Mouse (Mus musculus) hindbrain, postnatal 0 days (tissue): ENCODE results near the gene Resp18. TPM values are rescaled to one million over a fixed set of nuclear protein-coding genes. Genes with fewer than 3 reads are reported as not detected.

Experiments
- ATAC-seq: fragments of 200-750 bp; cut with Nextera tagmentation; 2 replicates; pipeline ENCODE4 v1.8.0; 2017; ENCODE audit warnings: mild to moderate bottlenecking, moderate TSS enrichment, moderate library complexity
- DNase-seq: peaks from one replicate; pipeline ENCODE4 v3.0.0-alpha.2; 2015; ENCODE audit warnings: low spot score
- H3K27ac ChIP-seq: fragments of 300-500 bp; sonication (generic); 2 replicates; pipeline ENCODE4 v1.5.1; 2014; ENCODE audit warnings: mild to moderate bottlenecking
- H3K27me3 ChIP-seq: fragments of 300-500 bp; sonication (generic); 2 replicates; pipeline ENCODE4 v1.6.1; 2014; ENCODE audit warnings: low read length, mixed read lengths; ENCODE audit not compliant: insufficient read depth
- H3K36me3 ChIP-seq: fragments of 300-500 bp; sonication (generic); 2 replicates; pipeline ENCODE4 v1.6.1; 2014; ENCODE audit warnings: low read length, mixed read lengths; ENCODE audit not compliant: insufficient read depth
- H3K4me1 ChIP-seq: fragments of 300-500 bp; sonication (generic); 2 replicates; pipeline ENCODE4 v1.6.1; 2014; ENCODE audit warnings: antibody characterized with exemption, low read length, mixed read lengths; ENCODE audit not compliant: insufficient read depth
- H3K4me2 ChIP-seq: fragments of 300-500 bp; sonication (generic); 2 replicates; pipeline ENCODE4 v1.6.1; 2014; ENCODE audit warnings: low read depth, mild to moderate bottlenecking, low read length, moderate library complexity, mixed read lengths
- H3K4me3 ChIP-seq: fragments of 300-500 bp; sonication (generic); 2 replicates; pipeline ENCODE4 v1.5.1; 2014; ENCODE audit warnings: low read length
- H3K9ac ChIP-seq: fragments of 300-500 bp; sonication (generic); replicated peaks from 2 replicates; pipeline ENCODE4 v1.6.1; 2014; ENCODE audit warnings: mild to moderate bottlenecking, low read length, moderate library complexity, mixed read lengths
- H3K9me3 ChIP-seq: fragments of 300-500 bp; sonication (generic); 2 replicates; pipeline ENCODE4 v1.6.1; 2016; ENCODE audit warnings: low read length, mixed read lengths
- CTCF ChIP-seq: IDR thresholded peaks from 2 replicates; pipeline ENCODE4 v1.5.1; 2016; ENCODE audit warnings: antibody characterized with exemption, control low read depth, low read depth
- WGBS: fragments of 180-500 bp; shearing (Covaris S2); extraction: QIAGEN DNeasy Blood & Tissue Kit; methylation state at CpG from one replicate; pipeline ENCODE4 v1.1.7; 2014; 5-methylcytosine and 5-hydroxymethylcytosine counted together
- polyA plus RNA-seq: library from polyadenylated mRNA; unstranded; fragments of >200 nt; fragmentation: Nextera tagmentation; extraction: Ambion mirVana; gene quantifications from 2 replicates; pipeline ENCODE4 v1.2.1, GENCODE M21; 2015
- total RNA-seq: library from RNA; depleted of rRNA; stranded (reverse); fragments of >200 nt; gene quantifications from 2 replicates; pipeline ENCODE4 v1.2.3, GENCODE M21; 2014

Resp18 gene
- total and polyA plus RNA-seq, 2 experiments from 2014 or later: 298 to 394 TPM

- DNase-seq: peak; percentile 38
- H3K27me3 ChIP-seq: no peaks in the 10 kb centered on the region
- no peak overlapping the region for H3K27ac ChIP-seq
- 33% methylated on average over 5 of the region's 5 CpGs for WGBS
- no peaks in the 10 kb centered on the region for H3K36me3 ChIP-seq
- peak; percentile 76 for ATAC-seq
- no peak overlapping the region for H3K9ac ChIP-seq
- no peak overlapping the region for H3K4me3 ChIP-seq
- no peak overlapping the region for H3K4me2 ChIP-seq
- no peaks in the 10 kb centered on the region for H3K9me3 ChIP-seq
- 0 out of 2 replicates have a peak, but pooled peaks cover 1% of the 10 kb centered on the region for H3K4me1 ChIP-seq
- TF ChIP-seq CTCF: no peak
Measured at GRCm38 (mm10) chr1:75283017-75283416, 4.8 kb upstream of the Resp18 start.

GRCm38 (mm10) chr1:75277195-75278188 is 723 bp downstream of the Resp18 start:
- peak overlapping the region; percentile 46 for H3K4me3 ChIP-seq
- DNase-seq: peak; percentile 68
- H3K27me3 ChIP-seq: no peaks in the 10 kb centered on the region
- H3K27ac ChIP-seq: peak overlapping the region; percentile 54; the same call in 1 of the 2 replicates
- H3K9ac ChIP-seq: peak overlapping the region; percentile 53
- H3K4me2 ChIP-seq: peak overlapping the region; percentile 60
- whole genome bisulfite sequencing: 3% methylated on average over 23 of the region's 23 CpGs
- H3K9me3 ChIP-seq: no peaks in the 10 kb centered on the region
- no peak for TF ChIP-seq CTCF
- H3K36me3 ChIP-seq: no peaks in the 10 kb centered on the region
- peak; percentile 85 for ATAC-seq
- H3K4me1 ChIP-seq: no peaks in the 10 kb centered on the region

GRCm38 (mm10) chr1:75264091-75264880 is 13.9 kb downstream of the Resp18 start, which contains the start of gene Ptprn:
TSS of gene Ptprn (minus strand) at chr1:75264502.
- Histone ChIP-seq H3K27me3 (peaks cover 6% of the 10 kb centered on the region), H3K36me3 (no peaks in the 10 kb centered on the region), H3K9me3 (no peaks in the 10 kb centered on the region), H3K4me1 (no peaks in the 10 kb centered on the region), H3K4me3 (peak within 1 kb of the TSS; percentile 60), H3K4me2 (peak within 1 kb of the TSS; percentile 64), H3K9ac (peak within 1 kb of the TSS; percentile 57), H3K27ac (peak within 1 kb of the TSS; percentile 55)
- peak; percentile 27 for TF ChIP-seq CTCF
- DNase-seq (peak; percentile 82), ATAC-seq (peak; percentile 86)
- WGBS: 11% methylated on average over 30 of the region's 32 CpGs

- peak overlapping the region; percentile 55 for H3K27ac ChIP-seq
- TF ChIP-seq CTCF: no peak
- WGBS: under 1% methylated on average over 39 of the region's 40 CpGs
- no peaks in the 10 kb centered on the region for H3K36me3 ChIP-seq
- no peaks in the 10 kb centered on the region for H3K4me1 ChIP-seq
- H3K4me3 ChIP-seq: peak overlapping the region; percentile 60
- H3K27me3 ChIP-seq: peaks cover 6% of the 10 kb centered on the region
- DNase-seq: peak; percentile 66
- H3K9ac ChIP-seq: peak overlapping the region; percentile 57
- H3K4me2 ChIP-seq: peak overlapping the region; percentile 64
- no peaks in the 10 kb centered on the region for H3K9me3 ChIP-seq
- peak; percentile 80 for ATAC-seq
Measured at GRCm38 (mm10) chr1:75262969-75263951, 15.0 kb downstream of the Resp18 start.

GRCm38 (mm10) chr1:75261278-75261677 is 16.9 kb downstream of the Resp18 start:
- Histone ChIP-seq H3K36me3 (no peaks in the 10 kb centered on the region), H3K27ac (no peak overlapping the region), H3K9me3 (no peaks in the 10 kb centered on the region), H3K9ac (no peak overlapping the region), H3K4me3 (no peak overlapping the region), H3K4me1 (no peaks in the 10 kb centered on the region), H3K27me3 (peaks cover 4% of the 10 kb centered on the region), H3K4me2 (no peak overlapping the region)
- ATAC-seq (no peak), DNase-seq (no peak)
- no peak for TF ChIP-seq CTCF
